Mouse (Mus musculus) embryonic fibroblast, embryonic 13.5 days (primary cell): ENCODE measurements around the gene Vhl.

ENCODE experiments used
- CTCF ChIP-seq: IDR thresholded peaks from 2 replicates; pipeline ENCODE4 v1.5.1; 2011; ENCODE audit warnings: mild to moderate bottlenecking, control low read depth, low read length, moderate library complexity, borderline replicate concordance; ENCODE audit not compliant: insufficient read depth
- POLR2A ChIP-seq: IDR thresholded peaks from 2 replicates; pipeline ENCODE4 v1.6.1; 2011; ENCODE audit warnings: low read depth, mild to moderate bottlenecking, control low read depth, low read length, moderate library complexity

GRCm38 (mm10) chr6:113630322-113630721 is 6.6 kb downstream of the Vhl start:
- TF ChIP-seq CTCF (no peak), POLR2A (no peak)
